Mouse (Mus musculus) lung, postnatal 4 days (tissue): ENCODE measurements around the gene Hspa1a.
"Not testable (repeated sequence)": the region's sequence is repeated elsewhere in the genome, so short reads cannot be mapped to it uniquely, and the experiment has no call there.

Source experiments
- DNase-seq, 2 experiments: peaks; one replicate each; pipeline ENCODE4 v3.0.0; 2021

The Hspa1a gene

GRCm38 (mm10) chr17:34972069-34972749 is at the start of gene Hspa1a, which contains the start of gene Hspa1l:
Gene Hspa1a, minus strand, starts transcription at chr17:34972156.
Gene Hspa1l, plus strand, starts transcription at chr17:34972703.
- peak; percentile 85 to 86 for DNase-seq

GRCm38 (mm10) chr17:35021163-35021808 is 49.3 kb upstream of the Hspa1a start:
- DNase-seq = peak; percentile 85 to 92

DNA sequence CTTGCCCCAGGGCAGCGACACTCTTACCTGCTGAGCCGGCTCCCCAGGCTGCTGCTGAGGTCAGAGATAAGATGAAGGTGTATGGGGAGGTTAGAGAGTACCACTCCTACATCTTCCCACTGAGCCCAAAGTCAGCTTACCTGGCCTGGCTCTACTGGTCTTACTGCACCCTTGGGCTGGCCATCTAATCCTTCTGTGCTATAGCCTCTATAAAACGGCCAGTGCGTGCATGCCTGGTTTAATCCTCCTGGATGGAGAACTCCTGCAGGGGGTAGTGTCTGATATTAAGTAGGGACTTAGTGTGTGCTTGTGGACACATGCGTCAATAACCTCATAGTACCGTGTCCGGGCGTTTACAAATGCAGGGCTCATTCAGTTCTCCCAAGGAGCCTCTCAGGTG is 48.6 kb upstream of the Hspa1a start:
- no peak for DNase-seq

- DNase-seq = no peak
Measured at GRCm38 (mm10) chr17:35019894-35020293, 47.9 kb upstream of the Hspa1a start.

- no peak for DNase-seq
Measured at GRCm38 (mm10) chr17:35018171-35018570, 46.2 kb upstream of the Hspa1a start.

GRCm38 (mm10) chr17:35017706-35018030 is 45.7 kb upstream of the Hspa1a start:
- DNase-seq = no peak

GRCm38 (mm10) chr17:35016791-35017705 is 45.1 kb upstream of the Hspa1a start:
- DNase-seq = no peak

DNA sequence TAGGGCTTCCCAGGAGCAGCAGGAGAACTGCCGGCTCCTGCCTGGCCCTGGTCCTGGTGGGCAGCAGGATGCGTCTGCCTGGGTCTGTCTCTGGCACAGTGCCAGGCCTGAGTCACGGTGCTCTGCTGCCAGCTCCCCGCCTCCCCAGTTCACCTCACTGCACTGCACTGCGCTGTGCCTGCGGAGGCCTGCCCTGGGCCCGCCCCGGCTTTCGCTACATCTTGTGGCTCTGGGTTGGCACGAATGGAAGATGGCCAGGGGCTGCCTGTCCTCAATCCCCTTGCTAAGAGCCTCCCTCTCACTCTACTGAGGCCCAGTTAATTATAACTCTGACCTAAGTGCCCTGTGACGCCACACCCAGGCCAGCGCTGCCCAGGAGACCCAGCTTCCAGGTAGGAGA is 44.4 kb upstream of the Hspa1a start, which contains the start of gene Vwa7:
TSS of gene Vwa7 (plus strand) at position 204 of the 400 bp plus-strand sequence.
- DNase-seq = peak; percentile 41 to 57

GRCm38 (mm10) chr17:35015296-35015695 is 43.3 kb upstream of the Hspa1a start:
- no peak for DNase-seq

DNA sequence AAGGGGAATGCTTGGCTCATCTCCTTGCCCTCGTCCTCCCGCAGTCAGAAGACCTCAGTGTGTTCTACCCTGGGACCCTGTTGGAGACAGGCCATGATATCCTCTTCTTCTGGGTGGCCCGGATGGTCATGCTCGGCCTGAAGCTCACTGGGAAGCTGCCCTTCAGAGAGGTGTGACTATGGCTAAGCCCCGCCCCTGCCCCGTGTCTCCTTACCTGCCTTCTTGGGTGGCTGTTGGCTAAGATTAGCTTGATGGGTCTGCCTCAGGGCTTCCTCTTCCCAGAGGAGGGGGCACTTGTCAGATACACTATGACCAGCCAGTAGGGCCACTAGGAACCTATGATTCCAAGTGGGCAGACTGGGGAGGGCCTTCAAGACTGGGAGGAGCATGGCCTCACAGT is 41.3 kb upstream of the Hspa1a start:
- DNase-seq = no peak

DNA sequence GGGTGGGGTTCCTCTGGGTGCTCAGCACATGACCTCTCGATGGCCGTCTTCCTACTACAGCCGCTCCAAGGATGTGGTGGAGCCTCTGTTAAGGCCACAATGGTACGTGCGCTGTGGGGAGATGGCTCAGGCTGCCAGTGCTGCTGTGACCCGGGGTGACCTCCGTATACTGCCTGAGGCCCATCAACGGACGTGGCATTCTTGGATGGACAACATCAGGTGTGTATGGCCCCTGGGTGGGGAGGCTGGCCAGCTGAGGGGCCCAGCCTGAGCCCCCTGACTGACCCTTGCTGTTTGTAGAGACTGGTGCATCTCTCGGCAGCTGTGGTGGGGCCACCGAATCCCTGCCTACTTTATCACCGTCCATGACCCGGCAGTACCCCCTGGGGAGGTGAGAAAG is 40.5 kb upstream of the Hspa1a start:
- DNase-seq = no peak

- DNase-seq = no peak
Measured at GRCm38 (mm10) chr17:35011440-35011839, 39.5 kb upstream of the Hspa1a start.

DNA sequence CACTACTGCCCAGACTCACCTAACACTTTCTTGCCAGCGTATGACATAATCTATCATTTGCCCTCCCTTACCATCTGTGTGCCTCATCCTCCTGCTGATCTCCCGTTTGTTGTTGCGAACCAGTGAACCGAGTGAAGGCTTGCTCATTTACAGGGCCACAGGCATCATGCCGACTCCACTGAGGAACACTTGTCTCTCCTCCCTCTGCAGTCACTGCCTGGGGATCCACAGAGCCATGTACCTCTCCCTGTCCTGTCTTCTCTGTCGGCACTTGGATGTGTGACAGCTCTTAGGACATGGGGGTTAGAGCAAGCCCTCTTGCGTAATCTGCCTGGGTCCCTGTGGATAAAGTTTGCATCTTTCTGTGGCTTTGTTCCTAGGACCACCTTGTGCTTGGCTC is 37.6 kb upstream of the Hspa1a start:
- DNase-seq = no peak

- DNase-seq = no peak
Measured at GRCm38 (mm10) chr17:35007387-35007991, 35.5 kb upstream of the Hspa1a start.

DNA sequence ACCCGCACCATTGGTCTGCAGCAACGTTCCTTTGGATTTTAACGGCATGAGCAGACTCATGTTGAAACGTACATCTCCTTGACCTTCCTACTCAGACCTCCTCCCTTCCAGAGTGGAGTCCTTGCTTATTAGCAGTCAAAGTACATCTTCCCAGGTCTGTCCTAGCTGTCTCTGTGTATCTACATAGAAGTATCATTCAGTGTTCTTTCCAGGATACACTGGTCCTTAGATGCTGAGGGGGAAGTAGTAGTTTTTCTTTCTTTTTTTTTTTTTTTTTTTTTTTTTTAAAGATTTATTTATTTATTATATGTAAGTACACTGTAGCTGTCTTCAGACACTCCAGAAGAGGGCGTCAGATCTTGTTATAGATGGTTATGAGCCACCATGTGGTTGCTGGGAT is 33.9 kb upstream of the Hspa1a start:
- not testable (repeated sequence) for DNase-seq

DNA sequence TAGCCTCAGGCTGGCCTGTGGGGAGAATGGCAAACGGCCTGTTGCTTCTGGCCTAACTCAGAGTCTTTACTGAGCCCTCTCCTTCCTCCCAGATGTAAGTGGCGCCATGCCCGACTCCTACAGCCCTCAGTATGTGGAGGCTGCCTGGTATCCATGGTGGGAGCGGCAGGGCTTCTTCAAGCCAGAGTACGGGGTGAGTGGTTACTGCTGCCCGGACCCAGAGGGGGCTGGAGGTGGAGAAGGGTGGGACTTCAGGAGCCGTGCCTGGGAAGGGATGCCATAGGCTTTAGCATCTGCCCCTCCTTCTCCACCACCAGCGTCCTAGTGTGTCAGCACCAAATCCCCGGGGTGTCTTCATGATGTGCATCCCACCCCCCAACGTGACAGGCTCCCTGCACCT is 33.2 kb upstream of the Hspa1a start:
- no peak for DNase-seq

GRCm38 (mm10) chr17:35004075-35004717 is 32.2 kb upstream of the Hspa1a start:
- no peak for DNase-seq

- DNase-seq = no peak
Measured at GRCm38 (mm10) chr17:35003022-35003838, 31.3 kb upstream of the Hspa1a start.

- DNase-seq = no peak
Measured at GRCm38 (mm10) chr17:35002153-35002865, 30.4 kb upstream of the Hspa1a start.

- DNase-seq = peak in 1 of 2 experiments; percentile 40
Measured at GRCm38 (mm10) chr17:35001452-35002152, 29.6 kb upstream of the Hspa1a start.
